Mouse (Mus musculus) small intestine, adult 2 months (tissue): ENCODE results near the gene Sos2. TPM values are rescaled to one million over a fixed set of nuclear protein-coding genes. Genes with fewer than 3 reads are reported as not detected.
A peak's percentile ranks its signal among the peaks of the same experiment; 100 is the strongest.
"Not testable (repeated sequence)": the region's sequence is repeated elsewhere in the genome, so short reads cannot be mapped to it uniquely, and the experiment has no call there.

Source experiments
- H3K27ac ChIP-seq: fragments of 200-500 bp; 2 replicates; pipeline ENCODE4 v1.5.1; 2012; ENCODE audit warnings: low read depth, low read length, control low read depth, inconsistent platforms; ENCODE audit not compliant: insufficient read depth
- H3K27me3 ChIP-seq: fragments of 200-500 bp; 2 replicates; pipeline ENCODE4 v1.6.1; 2012; ENCODE audit warnings: mild to moderate bottlenecking, moderate library complexity, low read length, inconsistent platforms; ENCODE audit not compliant: control insufficient read depth, insufficient read depth
- H3K36me3 ChIP-seq: fragments of 200-500 bp; 2 replicates; pipeline ENCODE4 v1.6.1; 2012; ENCODE audit warnings: mild to moderate bottlenecking, low read length, control low read depth, inconsistent platforms; ENCODE audit not compliant: control insufficient read depth, insufficient read depth
- H3K4me1 ChIP-seq: fragments of 200-500 bp; 2 replicates; pipeline ENCODE4 v1.6.1; 2012; ENCODE audit warnings: low read length, inconsistent platforms, mixed read lengths; ENCODE audit not compliant: control insufficient read depth, insufficient read depth, insufficient read length
- H3K4me3 ChIP-seq: fragments of 200-500 bp; 2 replicates; pipeline ENCODE4 v1.5.1; 2012; ENCODE audit warnings: low read depth, mild to moderate bottlenecking, control low read depth, inconsistent platforms, low read length, moderate library complexity
- CTCF ChIP-seq: fragments of 200-500 bp; IDR thresholded peaks from 2 replicates; pipeline ENCODE4 v1.5.1; 2012; ENCODE audit warnings: low read depth, mild to moderate bottlenecking, control low read depth, inconsistent platforms, low read length, moderate library complexity, mixed read lengths; ENCODE audit not compliant: insufficient replicate concordance, insufficient read length; ENCODE audit errors: extremely low read depth
- POLR2A ChIP-seq: fragments of 200-500 bp; IDR thresholded peaks from 2 replicates; pipeline ENCODE4 v1.6.1; 2012; ENCODE audit warnings: low read depth, mild to moderate bottlenecking, control low read depth, inconsistent platforms, low read length, moderate library complexity
- WGBS: fragments of 180-500 bp; shearing (Covaris S2); methylation state at CpG from one replicate; pipeline ENCODE4 v1.1.7; 2018; 5-methylcytosine and 5-hydroxymethylcytosine counted together
- polyA plus RNA-seq: library from polyadenylated mRNA; depleted of rRNA; stranded (reverse); fragments of >200 nt; gene quantifications from 2 replicates; pipeline ENCODE4 v1.2.3, GENCODE M21; 2012

Gene Sos2
- polyA plus RNA-seq, 1 experiment, result 12.0 TPM

DNA sequence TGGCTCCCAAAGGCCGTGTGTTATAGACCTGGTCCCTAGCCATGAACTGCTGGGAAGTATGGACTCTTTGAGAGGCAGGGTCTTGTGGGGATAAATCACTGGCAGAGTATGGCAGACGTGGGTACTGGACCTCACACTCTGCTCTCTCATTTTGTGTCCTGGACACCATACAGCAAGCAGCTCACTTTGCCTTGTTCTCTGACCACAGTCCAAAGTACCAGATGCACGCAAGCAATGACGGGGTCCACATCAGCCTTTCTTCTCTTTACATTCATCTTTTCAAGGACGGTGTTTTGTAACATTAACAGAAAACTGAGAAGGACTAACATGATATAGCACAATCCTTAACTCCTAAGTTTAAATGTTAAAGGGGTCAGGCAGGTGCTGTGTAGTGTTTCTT is 38.8 kb downstream of the Sos2 start:
- no peak overlapping the region for H3K27ac ChIP-seq
- TF ChIP-seq CTCF (no peak), POLR2A (no peak)
- H3K4me1 ChIP-seq, result no peaks in the 10 kb centered on the region
- no peak overlapping the region for H3K4me3 ChIP-seq
- WGBS, result 88% methylated on average over 5 of the region's 5 CpGs
- H3K36me3 ChIP-seq, result peaks cover 34% of the 10 kb centered on the region
- H3K27me3 ChIP-seq, result no peaks in the 10 kb centered on the region

DNA sequence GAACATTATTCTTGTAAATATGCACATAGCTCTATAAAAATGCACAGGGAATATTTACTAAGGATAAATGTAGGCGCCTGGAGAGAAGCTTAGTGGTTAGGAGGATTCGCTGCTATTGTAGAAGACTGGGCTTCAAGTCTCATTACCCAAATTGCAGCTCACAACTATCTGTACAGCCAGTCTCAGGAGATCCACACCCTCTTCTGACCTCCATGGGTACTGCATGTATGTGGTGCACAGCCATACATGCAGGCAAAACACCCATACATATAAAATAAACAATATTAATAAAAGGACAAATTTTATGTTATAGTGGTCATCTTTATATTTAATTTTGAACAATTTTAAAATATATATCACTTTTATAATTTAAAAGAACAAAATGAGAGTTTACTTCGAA is 46.9 kb downstream of the Sos2 start:
- H3K36me3 ChIP-seq, result peaks cover 30% of the 10 kb centered on the region
- no peak overlapping the region for H3K4me3 ChIP-seq
- H3K27ac ChIP-seq, result no peak overlapping the region
- H3K27me3 ChIP-seq, result no peaks in the 10 kb centered on the region
- WGBS, result 90% methylated on average over 3 of the region's 3 CpGs
- TF ChIP-seq POLR2A (no peak), CTCF (no peak)
- H3K4me1 ChIP-seq, result no peaks in the 10 kb centered on the region

DNA sequence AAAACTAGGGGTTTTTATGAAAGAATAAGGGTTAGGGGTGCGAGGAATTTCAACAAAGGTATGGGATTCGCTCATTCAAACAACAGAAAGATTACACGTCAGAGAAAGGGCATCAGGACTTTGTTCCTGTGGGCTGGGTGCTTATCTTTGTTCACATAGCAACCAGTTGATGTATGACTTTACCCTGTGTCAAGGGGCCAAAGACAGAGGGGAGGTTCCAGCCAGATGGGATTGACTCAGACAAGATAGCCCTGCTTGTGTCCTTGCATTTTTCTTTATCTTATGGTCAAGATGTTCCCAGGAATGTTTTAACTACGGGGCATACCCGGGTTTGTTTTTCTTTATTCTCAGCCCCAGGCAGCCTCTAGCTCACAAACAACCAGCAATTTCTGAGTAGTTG is 63.1 kb downstream of the Sos2 start:
- not testable (repeated sequence) for H3K4me3 ChIP-seq, H3K4me1 ChIP-seq, H3K27me3 ChIP-seq
- Histone ChIP-seq H3K36me3 (peaks cover 27% of the 10 kb centered on the region), H3K27ac (peak overlapping the region; percentile 59)
- 55% methylated on average over 5 of the region's 5 CpGs for WGBS

DNA sequence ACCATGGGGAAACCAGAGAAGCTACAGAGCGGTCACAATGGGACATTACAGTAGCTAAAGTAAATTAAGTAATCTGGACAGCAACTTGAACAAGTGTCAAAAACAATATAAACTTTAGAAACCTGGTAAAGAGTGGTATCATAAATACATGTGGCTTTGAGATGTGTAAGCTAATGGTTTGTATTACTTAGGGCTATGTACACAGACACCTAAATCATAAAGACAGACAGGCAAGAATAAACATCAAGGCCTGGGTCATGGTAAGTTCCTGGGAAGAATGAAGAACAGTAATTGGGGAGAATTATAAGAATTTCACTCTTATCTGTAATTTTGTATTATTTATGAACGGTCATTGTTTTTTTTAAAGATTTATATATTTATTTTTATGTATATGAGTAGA is 77.3 kb downstream of the Sos2 start:
- Histone ChIP-seq H3K4me1 (no peaks in the 10 kb centered on the region), H3K27me3 (no peaks in the 10 kb centered on the region), H3K36me3 (peaks cover 31% of the 10 kb centered on the region), H3K27ac (no peak overlapping the region), H3K4me3 (no peak overlapping the region)
- WGBS, result 86% methylated on average over 2 of the region's 2 CpGs
- TF ChIP-seq POLR2A, result no peak
- TF ChIP-seq CTCF, result no peak

DNA sequence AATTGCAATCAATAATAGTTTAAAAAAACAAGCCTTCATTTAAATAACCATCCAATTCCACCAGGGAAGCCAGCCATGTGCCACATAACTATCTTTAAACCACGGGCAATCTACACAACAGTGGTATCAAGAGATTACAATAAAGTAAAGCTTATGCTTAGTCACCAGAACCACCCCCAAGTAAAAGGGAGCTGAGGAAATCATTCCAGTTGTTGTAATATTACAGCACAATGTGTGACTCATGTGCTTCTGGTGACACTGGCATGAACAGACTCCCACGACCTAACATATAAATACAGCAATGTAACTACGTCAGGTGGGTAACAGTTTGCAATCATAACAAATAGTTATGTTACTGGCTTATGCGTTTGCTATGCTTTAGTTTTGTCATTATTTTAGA is 84.2 kb downstream of the Sos2 start:
- peaks cover 21% of the 10 kb centered on the region for H3K36me3 ChIP-seq
- WGBS, result 85% methylated on average over 4 of the region's 4 CpGs
- H3K27me3 ChIP-seq, result no peaks in the 10 kb centered on the region
- H3K4me1 ChIP-seq, result no peaks in the 10 kb centered on the region
- H3K4me3 ChIP-seq, result no peak overlapping the region
- TF ChIP-seq CTCF (no peak), POLR2A (no peak)
- no peak overlapping the region for H3K27ac ChIP-seq

DNA sequence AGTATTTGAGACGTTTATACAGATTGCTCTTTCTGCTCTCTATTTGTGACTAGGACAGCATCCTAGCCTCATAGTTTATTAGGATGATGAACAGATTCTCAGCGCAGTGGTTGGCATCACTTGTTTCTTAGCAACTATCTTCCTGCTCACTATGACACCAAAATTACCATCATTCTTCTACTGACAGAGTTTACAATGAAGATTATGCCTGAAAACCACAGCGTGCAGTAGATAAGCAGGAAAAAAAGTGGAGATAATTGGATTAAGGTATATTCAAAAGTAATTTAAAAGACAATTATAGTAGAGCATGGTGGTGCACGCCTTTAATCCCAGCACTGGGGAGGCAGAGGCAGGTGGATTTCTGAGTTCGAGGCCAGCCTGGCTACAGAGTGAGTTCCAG is 88.5 kb downstream of the Sos2 start:
- TF ChIP-seq POLR2A (no peak), CTCF (no peak)
- 90% methylated on average over 5 of the region's 5 CpGs for WGBS
- H3K4me1 ChIP-seq, result no peaks in the 10 kb centered on the region
- H3K27ac ChIP-seq, result no peak overlapping the region
- H3K36me3 ChIP-seq, result peaks cover 31% of the 10 kb centered on the region
- no peaks in the 10 kb centered on the region for H3K27me3 ChIP-seq
- no peak overlapping the region for H3K4me3 ChIP-seq

DNA sequence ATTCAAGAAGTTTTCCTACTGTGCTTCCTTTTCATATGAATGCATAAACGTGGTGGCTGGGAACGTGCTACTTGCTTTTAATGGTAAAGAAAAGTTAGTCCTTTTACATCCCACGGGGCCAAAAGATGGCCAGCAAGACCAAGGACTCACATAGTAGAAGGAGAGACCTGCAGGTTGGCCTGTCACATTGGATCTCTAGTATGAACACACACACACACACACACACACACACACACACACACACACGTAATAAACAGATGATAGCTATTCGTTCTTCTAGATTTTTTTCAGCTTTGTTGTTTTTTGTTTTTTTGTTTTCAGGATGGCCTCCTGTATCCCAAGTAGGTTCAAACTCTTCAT is 98.4 kb downstream of the Sos2 start:
- peak overlapping the region; percentile 67 for H3K27ac ChIP-seq
- WGBS, result 28% methylated on average over 5 of the region's 5 CpGs

DNA sequence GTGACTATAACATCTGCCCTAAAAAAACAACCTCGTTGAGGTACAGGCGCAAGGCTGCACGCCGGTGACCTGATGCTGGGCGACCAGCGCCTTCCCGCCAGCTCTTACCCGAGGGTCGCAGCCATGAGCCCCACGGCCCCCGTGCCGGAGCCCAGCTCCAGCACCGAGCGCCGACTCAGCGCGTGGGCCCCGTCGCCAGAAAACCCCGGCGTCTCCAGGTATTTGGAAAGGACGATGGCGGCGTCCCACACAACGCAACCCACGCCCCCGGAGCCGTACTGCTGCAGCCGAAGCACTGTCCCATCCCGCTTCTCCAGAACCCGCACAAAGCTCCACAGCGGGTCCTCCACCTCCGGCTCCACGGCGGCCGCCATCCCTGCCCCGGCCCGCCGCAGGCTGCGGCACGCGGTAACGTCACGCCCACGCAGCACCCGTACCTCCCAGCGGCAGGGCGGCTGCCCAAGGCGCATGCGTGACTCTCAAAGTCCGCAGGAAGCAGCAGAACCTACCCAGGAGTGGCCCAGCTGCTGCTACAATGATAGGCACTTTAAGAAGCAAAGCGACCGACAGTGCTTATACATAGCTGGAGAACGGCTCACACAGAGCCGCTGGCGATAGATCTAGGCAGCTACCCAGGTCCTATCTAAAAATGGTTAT is 98.9 kb downstream of the Sos2 start, which contains the start of gene Vcpkmt:
Gene Vcpkmt (minus strand): TSS at position 416 of the 657 bp plus-strand sequence.
- Histone ChIP-seq H3K4me1 (peaks cover 5% of the 10 kb centered on the region; the same call in 1 of the 2 replicates), H3K27me3 (no peaks in the 10 kb centered on the region), H3K27ac (peak within 1 kb of the TSS; percentile 67), H3K4me3 (peak within 1 kb of the TSS; percentile 93), H3K36me3 (peaks cover 33% of the 10 kb centered on the region)
- WGBS, result under 1% methylated on average over 56 of the region's 56 CpGs
- TF ChIP-seq CTCF, result no peak
- peak; percentile 79 for TF ChIP-seq POLR2A

More for the DNA sequence above, 98.4 kb downstream of the Sos2 start:
- Histone ChIP-seq H3K36me3 (peaks cover 33% of the 10 kb centered on the region), H3K27me3 (no peaks in the 10 kb centered on the region), H3K4me1 (peaks cover 5% of the 10 kb centered on the region; the same call in 1 of the 2 replicates), H3K4me3 (no peak overlapping the region; the same call in 1 of the 2 replicates)
- TF ChIP-seq CTCF (no peak), POLR2A (no peak)
